ENCODE assay signal across 11 mouse cellular contexts in genomic region chr3:154628284-154628683, GRCm38 (mm10). TPM values are rescaled to one million over a fixed set of nuclear protein-coding genes. Genes with fewer than 3 reads are reported as not detected.
DNase-seq lines count a peak whose midpoint lies in the region; ATAC-seq and TF ChIP-seq lines count a peak whose summit lies in the region.
"Had no signal": no experiment of that assay in that cellular context is flagged by ENCODE, and none has a peak within 500 bp of the region (broad histone marks: within the 10 kb centered on the region; RNA-seq: fewer than 3 reads in every experiment).

No protein-coding gene starts in this region.

- peak; percentile 54 for ATAC-seq in kidney, embryonic 16.5 days (ENCODE audit: low FRiP score, low TSS enrichment)
- ATAC-seq in G1E (ENCODE audit: extremely low read depth, insufficient number of reproducible peaks, low FRiP score, poor library complexity, severe bottlenecking), result peak; percentile 91
- peak; percentile 37 for ATAC-seq in granulocyte monocyte progenitor cell, adult 5-6 weeks (replicated peaks; ENCODE audit: poor library complexity, severe bottlenecking)
- ATAC-seq in megakaryocyte progenitor cell, adult 5-6 weeks (replicated peaks; ENCODE audit: poor library complexity), result peak; percentile 68

- no peak overlapping the region for H3K27ac ChIP-seq in kidney, embryonic 16.5 days (ENCODE audit: low read length)
- H3K27ac ChIP-seq: embryonic facial prominence, embryonic 15.5 days had no signal

- DNase-seq in kidney, adult 18-20 months, result no peak
- DNase-seq in G1E (ENCODE audit: low spot score), result no peak
- DNase-seq in adrenal gland, postnatal 36 days, result no peak
- no peak for DNase-seq in gastrocnemius, postnatal 4 days (ENCODE audit: low spot score in 2 of 2)
- DNase-seq in spleen, postnatal 36 days (ENCODE audit: low spot score in 2 of 2), result no peak
- DNase-seq: right cerebral cortex, postnatal 25 days; thymus, postnatal 4 days had no signal

- H3K4me1 ChIP-seq in kidney, embryonic 16.5 days (ENCODE audit: insufficient read depth, low read length), result no peaks in the 10 kb centered on the region
- peaks cover 5% of the 10 kb centered on the region for H3K4me1 ChIP-seq in G1E (ENCODE audit: insufficient read depth, low read depth, low read length)
- H3K4me1 ChIP-seq: embryonic facial prominence, embryonic 15.5 days had no signal

- H3K4me2 ChIP-seq in kidney, embryonic 16.5 days (replicated peaks; ENCODE audit: low read depth, low read length), result no peak overlapping the region
- H3K4me2 ChIP-seq: embryonic facial prominence, embryonic 15.5 days had no signal

- H3K4me3 ChIP-seq in kidney, embryonic 16.5 days (ENCODE audit: low read length), result no peak overlapping the region
- H3K4me3 ChIP-seq in G1E (ENCODE audit: low read depth, low read length), result peak overlapping the region; percentile 26; the same call in 1 of the 2 replicates
- H3K4me3 ChIP-seq: embryonic facial prominence, embryonic 15.5 days had no signal

- H3K9me3 ChIP-seq in kidney, embryonic 16.5 days (ENCODE audit: low read length), result no peaks in the 10 kb centered on the region
- no peaks in the 10 kb centered on the region for H3K9me3 ChIP-seq in G1E (replicated peaks)
- H3K9me3 ChIP-seq: embryonic facial prominence, embryonic 15.5 days had no signal

- TF ChIP-seq CTCF in G1E (IDR thresholded peaks at IDR 0.05; ENCODE audit: low read depth, low read length), result no peak

- no peaks in the 10 kb centered on the region for H3K27me3 ChIP-seq in kidney, embryonic 16.5 days (ENCODE audit: insufficient read depth, low read length)
- no peaks in the 10 kb centered on the region for H3K27me3 ChIP-seq in G1E (ENCODE audit: insufficient read depth, low read length)
- H3K27me3 ChIP-seq: embryonic facial prominence, embryonic 15.5 days had no signal

- H3K36me3 ChIP-seq in kidney, embryonic 16.5 days (ENCODE audit: insufficient read depth, low read length), result peaks cover 1% of the 10 kb centered on the region; the same call in 1 of the 2 replicates
- peaks cover 10% of the 10 kb centered on the region for H3K36me3 ChIP-seq in G1E (replicated peaks)
- H3K36me3 ChIP-seq: embryonic facial prominence, embryonic 15.5 days had no signal

- H3K9ac ChIP-seq in kidney, embryonic 16.5 days (replicated peaks; ENCODE audit: low read length), result no peak overlapping the region
- H3K9ac ChIP-seq: embryonic facial prominence, embryonic 15.5 days had no signal

RNA-seq across cellular contexts. Expression of gene Tyw3, which starts 31.4 kb away (rescaled TPM):
- polyA plus RNA-seq in kidney, embryonic 16.5 days (2015; fragmentation: Nextera tagmentation; extraction: Ambion mirVana), result 18.9 and 21.7 TPM in 2 replicates
- total RNA-seq in G1E (2014; fragmentation: Nextera tagmentation), result 4.7 and 10.5 TPM in 2 replicates
- 2.4 and 3.2 TPM in 2 replicates for total RNA-seq in G1E (2017)
- 2.3 and 3.4 TPM in 2 replicates for polyA plus RNA-seq in G1E (2012)
- total RNA-seq in granulocyte monocyte progenitor cell, adult 5-6 weeks (2014; fragmentation: Nextera tagmentation), result 2.3 and 7.3 TPM in 2 replicates
- total RNA-seq in granulocyte monocyte progenitor cell, adult 5-6 weeks (2017), result 4.0 and 4.5 TPM in 2 replicates
- total RNA-seq in megakaryocyte progenitor cell, adult 5-6 weeks (2015), result 3.0 and 3.8 TPM in 2 replicates
- 2.4 and 6.7 TPM in 2 replicates for total RNA-seq in megakaryocyte progenitor cell, adult 5-6 weeks (2017)
- total RNA-seq in adrenal gland, postnatal 36 days (2021), result 1 to 10 TPM; 3.1 to 4.5 TPM
- total RNA-seq in gastrocnemius, postnatal 4 days (2021), result 1 to 10 TPM; 5.2 to 5.7 TPM

RNA-seq across cellular contexts. Expression of gene Cryz, which starts 31.8 kb away (rescaled TPM):
- 47.6 and 50.2 TPM in 2 replicates for polyA plus RNA-seq in kidney, embryonic 16.5 days (2015; fragmentation: Nextera tagmentation; extraction: Ambion mirVana)
- total RNA-seq in G1E (2014; fragmentation: Nextera tagmentation), result 23.8 and 24.3 TPM in 2 replicates
- total RNA-seq in G1E (2017), result 11.9 and 13.4 TPM in 2 replicates
- polyA plus RNA-seq in G1E (2012), result 3.4 TPM in 2 replicates
- total RNA-seq in granulocyte monocyte progenitor cell, adult 5-6 weeks (2014; fragmentation: Nextera tagmentation), result 6.2 and 10.6 TPM in 2 replicates
- 4.1 TPM in 2 replicates for total RNA-seq in granulocyte monocyte progenitor cell, adult 5-6 weeks (2017)
- total RNA-seq in megakaryocyte progenitor cell, adult 5-6 weeks (2015), result 3.2 and 6.1 TPM in 2 replicates
- 3.3 and 3.5 TPM in 2 replicates for total RNA-seq in megakaryocyte progenitor cell, adult 5-6 weeks (2017)
- total RNA-seq in adrenal gland, postnatal 36 days (2021), result 10 to 100 TPM; 18.3 to 20.4 TPM
- total RNA-seq in gastrocnemius, postnatal 4 days (2021), result 10 to 100 TPM; 12.9 to 13.0 TPM

RNA-seq across cellular contexts. Expression of gene Erich3, which starts 35.4 kb away (rescaled TPM):
- polyA plus RNA-seq in kidney, embryonic 16.5 days (2015; fragmentation: Nextera tagmentation; extraction: Ambion mirVana), result 0.04 and 0.18 TPM in 2 replicates
- total RNA-seq in G1E (2014; fragmentation: Nextera tagmentation) (not detected in 2 replicates), G1E (2017) (0.11 and 0.41 TPM in 2 replicates)
- polyA plus RNA-seq in G1E (2012), result not detected in 2 replicates
- total RNA-seq in granulocyte monocyte progenitor cell, adult 5-6 weeks (2014; fragmentation: Nextera tagmentation), result not detected in 2 replicates
- not detected in 2 replicates for total RNA-seq in granulocyte monocyte progenitor cell, adult 5-6 weeks (2017)
- not detected in 2 replicates for total RNA-seq in megakaryocyte progenitor cell, adult 5-6 weeks (2015)
- total RNA-seq in megakaryocyte progenitor cell, adult 5-6 weeks (2017), result not detected in 2 replicates
- total RNA-seq in adrenal gland, postnatal 36 days (2021), result under 1 TPM; 0.13 to 0.36 TPM
- total RNA-seq in gastrocnemius, postnatal 4 days (2021), result under 1 TPM; 0.05 to 0.37 TPM

Comparison
In these comparisons a context has a peak if more than half of its experiments do, and no peak if none do; other contexts are left out.
1. ATAC-seq: peak in every context shown above with its lines; median percentile 91 in G1E; 68 in megakaryocyte progenitor cell, adult 5-6 weeks; 54 in kidney, embryonic 16.5 days; 37 in granulocyte monocyte progenitor cell, adult 5-6 weeks.